Mouse (Mus musculus) kidney, adult 2 months (tissue): ENCODE results near the gene Syne1.

Experiments
- CTCF ChIP-seq: fragments of 200-500 bp; conservative IDR thresholded peaks from 2 replicates; pipeline ENCODE4 v1.5.1; 2011; ENCODE audit warnings: low read depth, mild to moderate bottlenecking, control low read depth, low read length, moderate library complexity, mixed read lengths; ENCODE audit not compliant: insufficient read depth, insufficient read length
- POLR2A ChIP-seq: fragments of 200-500 bp; IDR thresholded peaks from one replicate; pipeline ENCODE4 v1.6.1; 2011; ENCODE audit warnings: low read depth, low read length, control low read depth

DNA sequence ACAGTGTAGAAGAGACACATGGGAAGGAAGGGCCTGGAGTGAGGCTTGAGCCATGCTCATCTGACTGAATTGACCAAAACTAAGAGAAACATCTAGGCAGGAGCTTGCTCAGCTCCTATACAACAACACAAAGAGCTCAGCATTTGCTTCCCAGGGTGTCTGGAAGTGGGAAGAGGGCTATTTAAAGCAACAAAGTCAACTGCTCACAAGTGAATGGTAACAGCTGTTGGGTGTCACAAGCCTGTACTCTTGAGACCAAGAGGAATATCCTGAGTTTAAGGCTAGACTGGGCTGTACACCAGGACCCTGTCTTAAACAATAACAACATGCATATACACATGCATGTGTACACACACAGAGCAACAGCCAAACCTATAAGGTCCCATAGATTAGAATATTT, 297.5 kb downstream of the Syne1 start:
- TF ChIP-seq POLR2A (no peak), CTCF (no peak)
